Mouse (Mus musculus) frontal cortex, adult 2 months (tissue): Measurements from ENCODE around the gene Txnip. TPM values are rescaled to one million over a fixed set of nuclear protein-coding genes. Genes with fewer than 3 reads are reported as not detected.

Experiments used
- DNase-seq, 2 experiments: peaks; one replicate each; pipeline ENCODE4 v3.0.0; 2022; ENCODE audit warnings: low spot score in 1 of 2; ENCODE audit errors: extremely low spot score in 1 of 2
- polyA plus RNA-seq: library from polyadenylated mRNA; depleted of rRNA; stranded (reverse); fragments of >200 nt; gene quantifications from 2 replicates; pipeline ENCODE4 v1.2.3, GENCODE M21; 2012

Txnip gene
- polyA plus RNA-seq, 1 experiment, result 27.7 TPM

DNA sequence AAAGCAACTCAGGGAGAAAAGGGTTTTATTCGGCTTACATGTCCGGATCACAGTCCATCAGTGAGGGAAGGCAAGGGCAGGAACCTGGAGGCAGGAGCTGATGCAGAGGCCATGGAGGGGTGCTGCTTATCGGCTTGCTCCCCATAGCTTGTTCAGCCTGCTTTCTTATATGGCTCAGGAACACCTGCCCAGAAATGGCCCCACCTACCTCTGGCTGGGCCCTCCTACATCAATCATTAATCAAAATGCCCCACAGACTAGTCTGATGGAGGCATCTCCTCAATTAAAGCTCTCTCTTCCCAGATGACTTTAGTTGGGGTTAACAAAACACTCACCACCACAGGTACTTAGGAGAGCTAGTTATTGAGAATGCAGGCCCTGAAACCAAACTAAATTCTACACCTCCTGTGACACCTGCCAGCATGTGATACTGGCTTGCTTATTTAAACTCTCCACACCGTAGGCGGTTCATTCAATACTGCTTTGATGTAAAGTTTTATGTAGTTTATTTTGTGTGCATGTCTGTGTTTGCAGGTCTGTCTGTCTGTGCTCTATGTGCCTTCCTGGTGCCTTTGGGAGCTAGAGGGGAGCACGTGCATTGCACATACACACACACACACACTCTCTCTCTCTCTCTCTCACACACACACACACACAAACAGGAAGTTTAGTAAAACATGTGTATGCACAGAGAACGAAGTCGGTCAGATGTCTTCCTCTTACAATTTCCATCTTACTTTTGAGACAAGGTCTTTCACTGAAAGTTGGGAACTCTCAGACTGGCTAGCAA is 9.1 kb downstream of the Txnip start:
- DNase-seq, result no peak

DNA sequence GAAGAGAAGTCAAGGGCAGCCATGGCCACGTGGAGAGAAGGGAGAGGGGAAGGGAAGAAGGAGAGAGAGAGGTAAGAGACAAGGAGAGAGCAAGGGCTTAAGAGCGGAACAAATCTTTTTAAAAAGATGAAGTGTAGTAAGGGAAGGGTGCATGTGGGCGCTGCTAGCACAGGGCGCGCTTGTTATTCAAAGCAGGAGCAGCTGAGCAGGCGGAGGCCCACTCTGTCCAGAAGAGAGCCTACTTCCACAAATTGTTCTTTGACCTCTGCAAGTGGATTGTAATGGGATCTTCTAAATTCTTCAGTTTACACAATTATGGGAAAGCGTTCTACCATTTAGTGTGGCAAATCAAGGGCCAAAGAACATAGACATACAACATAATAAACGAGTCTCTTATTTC is 10.8 kb downstream of the Txnip start:
- DNase-seq, result no peak

DNA sequence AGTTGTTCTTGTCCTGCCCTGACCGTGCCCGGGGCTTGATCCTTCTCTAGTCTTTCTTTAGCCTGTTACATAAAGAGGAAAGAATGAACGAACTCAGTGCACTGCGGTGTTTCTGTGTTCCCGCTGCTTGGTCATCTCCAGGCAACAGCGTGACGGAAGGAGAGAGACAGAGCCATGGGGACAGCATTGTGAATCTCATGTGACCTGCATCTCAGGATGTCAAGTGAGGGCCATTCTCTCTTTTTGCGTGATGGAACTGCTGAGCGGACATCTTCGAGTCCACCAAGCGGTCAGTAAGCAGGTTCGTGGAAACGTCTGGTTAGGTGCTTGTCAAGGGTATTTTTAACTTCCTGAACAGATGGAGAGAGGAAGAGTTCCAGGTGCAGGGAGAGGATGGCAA is 11.7 kb downstream of the Txnip start:
- no peak for DNase-seq

DNA sequence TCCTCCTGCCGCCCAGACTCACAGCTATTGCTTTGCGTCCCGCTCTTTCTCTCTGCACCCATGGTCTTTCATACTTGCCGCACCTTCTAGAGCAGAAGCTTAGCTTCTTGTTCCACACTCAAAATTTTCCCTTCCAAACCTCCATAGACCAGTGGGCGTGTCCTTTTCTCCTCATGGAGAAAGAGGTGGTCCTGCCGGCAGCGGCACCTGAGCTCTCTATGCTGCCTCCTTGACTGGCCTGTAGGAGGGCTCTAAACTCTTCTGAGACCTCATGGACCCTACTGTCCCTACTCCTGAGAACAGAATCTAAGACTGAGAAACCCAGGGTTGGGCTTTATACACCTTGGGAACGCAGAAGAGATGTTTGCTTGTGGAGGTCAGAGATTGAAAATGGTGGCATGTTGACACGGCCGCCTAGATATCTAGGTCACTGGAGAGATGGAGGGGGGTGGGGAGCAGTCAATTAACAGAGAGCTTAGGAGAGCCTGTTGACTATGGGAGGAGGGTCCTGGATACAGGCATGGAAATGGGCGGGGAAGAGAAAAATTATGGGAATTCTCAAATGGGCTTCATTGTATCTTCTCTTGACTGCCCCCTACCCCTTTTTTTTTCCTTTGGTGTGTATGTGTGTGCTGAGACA is 12.3 kb downstream of the Txnip start:
- DNase-seq, result no peak

DNA sequence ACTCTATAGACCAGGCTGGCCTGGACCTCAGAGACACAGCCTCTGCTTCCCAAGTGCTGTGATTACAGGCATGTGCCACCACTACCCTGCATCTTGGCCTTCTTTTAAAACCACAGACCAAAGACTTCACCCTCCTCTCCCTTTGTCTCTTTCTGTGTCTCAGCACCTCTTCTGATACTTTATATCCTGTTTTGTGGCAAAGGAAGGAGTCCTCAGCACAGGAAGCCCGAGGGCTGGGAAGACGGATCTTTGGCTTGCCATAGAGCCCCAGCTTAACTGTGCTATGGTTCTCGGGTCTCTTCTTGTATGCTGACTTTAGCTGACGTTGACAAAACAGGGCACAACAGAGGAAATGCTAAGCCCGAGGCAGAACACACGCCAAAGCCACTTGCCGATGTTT is 12.9 kb downstream of the Txnip start:
- DNase-seq, result no peak

DNA sequence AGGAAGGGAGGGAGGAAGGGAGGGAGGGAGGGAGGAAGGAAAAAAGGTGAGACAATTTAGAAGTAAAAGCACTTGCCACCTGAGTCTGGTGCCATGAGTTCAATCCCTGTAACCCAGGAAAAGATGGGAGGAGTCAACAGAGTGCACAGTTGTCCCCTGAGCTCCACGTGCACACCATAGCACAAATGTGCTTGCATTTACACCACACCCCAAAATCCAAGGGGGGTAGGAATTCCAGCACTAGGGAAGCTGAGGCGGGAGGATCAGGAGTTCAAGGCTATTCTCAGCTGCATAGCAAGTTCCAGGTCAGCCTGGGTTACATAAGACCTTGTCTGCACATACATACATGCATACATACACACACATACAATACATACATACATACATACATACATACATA is 13.6 kb downstream of the Txnip start:
- no peak for DNase-seq

GRCm38 (mm10) chr3:96571896-96572698 is 14.3 kb downstream of the Txnip start:
- no peak for DNase-seq

DNA sequence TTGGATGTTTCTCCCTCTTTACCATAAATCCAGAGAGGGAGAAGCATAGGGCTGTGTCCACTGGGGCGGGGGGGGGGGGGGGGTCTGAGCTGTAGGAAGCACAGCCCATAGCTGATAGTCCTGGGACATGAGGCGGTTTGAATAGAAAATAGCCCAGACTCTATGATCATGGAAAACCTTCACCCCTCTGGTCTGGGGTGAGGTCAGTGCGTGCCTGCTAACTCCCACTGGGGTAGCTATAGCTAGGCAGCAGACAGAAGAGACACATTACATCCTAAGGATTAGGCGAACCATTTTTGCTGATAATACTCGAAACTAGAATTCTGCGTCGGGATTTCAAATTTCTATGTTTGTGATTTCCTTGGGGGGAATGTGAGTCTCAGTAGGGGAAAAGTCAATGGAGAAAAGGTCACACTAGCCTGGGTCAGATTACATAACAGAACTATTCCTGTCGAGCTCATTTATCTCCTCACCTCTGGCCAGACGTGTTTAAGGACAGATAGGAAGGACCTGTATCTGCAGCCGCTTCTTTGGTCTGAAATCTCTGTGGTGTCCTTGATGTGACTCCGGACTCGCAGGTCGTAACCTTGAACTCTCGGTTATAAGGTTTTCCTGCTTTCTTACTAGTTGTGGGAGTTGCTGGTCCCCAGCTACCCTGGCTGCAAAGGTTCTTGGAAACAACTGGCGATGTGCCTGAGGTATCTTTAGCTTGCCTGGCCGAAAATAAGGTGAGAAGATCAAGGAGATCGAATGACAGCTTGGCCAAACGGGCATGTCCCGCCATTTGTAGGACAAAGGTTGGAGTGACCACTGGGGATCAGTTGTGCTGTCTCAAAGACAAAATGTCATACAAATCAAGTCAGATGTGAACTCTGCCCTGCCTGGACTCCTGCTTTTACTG is 16.1 kb downstream of the Txnip start:
- DNase-seq, result no peak

- DNase-seq, result no peak
These were observed 17.7 kb downstream of the Txnip start for GRCm38 (mm10) chr3:96575272-96575984.

DNA sequence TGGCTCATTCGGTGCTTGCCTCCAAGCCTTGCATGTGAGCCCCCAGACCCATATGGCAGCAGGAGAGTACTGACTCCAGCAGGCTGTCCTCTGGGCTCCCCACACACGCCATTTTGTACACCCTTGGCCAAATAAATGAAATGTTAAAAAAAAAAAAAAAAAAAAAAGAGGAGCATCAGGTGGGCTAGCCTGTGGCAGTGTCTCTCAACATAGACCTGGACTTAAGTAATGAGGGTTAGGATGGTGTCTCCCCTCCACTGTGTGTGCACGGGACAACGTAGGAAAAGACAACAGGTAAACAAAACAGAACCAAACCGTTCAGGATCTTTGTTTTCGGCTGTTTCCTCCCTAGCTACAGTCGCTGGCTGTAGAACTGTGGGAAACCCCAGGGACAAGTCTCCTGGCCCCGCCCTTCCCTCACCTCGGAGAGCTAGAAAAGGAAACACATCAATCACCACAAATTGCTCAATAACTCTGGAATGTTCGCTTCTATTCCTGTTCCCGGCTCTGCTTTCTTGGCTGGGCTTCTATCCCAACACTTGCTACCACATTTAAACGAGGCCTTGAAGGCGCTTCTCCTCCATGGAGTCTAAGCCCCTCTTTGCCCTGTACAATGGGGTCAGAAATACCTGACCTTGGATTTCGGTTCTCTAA is 18.4 kb downstream of the Txnip start:
- DNase-seq, result no peak

DNA sequence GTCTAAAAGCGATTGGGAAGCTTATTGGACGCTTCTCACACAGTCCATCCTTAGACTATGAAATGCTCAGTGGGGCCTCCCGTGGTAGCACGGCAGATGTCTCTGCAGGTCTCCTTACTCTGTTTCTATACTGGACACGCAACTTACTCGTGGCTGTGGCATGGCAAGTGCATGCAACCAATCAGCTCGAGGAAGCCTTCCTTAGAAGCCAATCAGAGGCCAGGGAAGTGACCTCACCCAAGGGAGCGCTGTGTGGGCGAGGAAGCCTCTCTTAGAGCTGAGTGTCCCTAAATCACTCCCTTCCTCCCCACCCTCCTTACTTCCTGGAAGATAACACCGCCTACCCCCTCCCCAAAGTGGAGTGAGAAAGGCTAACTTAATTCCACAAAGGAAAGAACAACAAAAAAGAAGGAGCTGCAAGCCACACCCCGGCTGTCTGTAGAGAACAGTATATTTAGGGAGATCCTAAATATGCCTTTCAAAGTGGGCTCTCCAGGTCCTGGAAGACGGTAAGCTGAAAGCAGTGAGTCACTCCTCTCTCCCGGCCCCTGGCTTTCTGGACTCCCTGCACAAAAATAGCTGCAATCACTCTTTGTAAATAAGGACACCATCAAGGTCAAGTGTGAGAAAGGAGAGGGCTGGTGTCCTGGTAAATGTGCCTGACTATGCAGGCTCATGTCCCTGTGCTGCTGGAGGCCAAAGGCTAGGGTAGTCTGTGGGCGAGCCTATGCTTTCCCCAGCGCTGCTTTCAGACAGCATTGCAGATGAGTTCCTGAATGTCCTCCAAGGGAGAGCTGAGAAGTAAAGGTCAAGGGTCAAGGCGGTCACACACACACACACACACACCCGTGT is 19.2 kb downstream of the Txnip start, which contains the start of gene Gm16253:
Gene Gm16253, plus strand, starts transcription at position 295 of the 852 bp plus-strand sequence.
- DNase-seq, result peak; percentile 93 to 94

GRCm38 (mm10) chr3:96577566-96577965 is 19.8 kb downstream of the Txnip start:
- no peak for DNase-seq

GRCm38 (mm10) chr3:96578561-96579238 is 20.9 kb downstream of the Txnip start:
- DNase-seq, result no peak

DNA sequence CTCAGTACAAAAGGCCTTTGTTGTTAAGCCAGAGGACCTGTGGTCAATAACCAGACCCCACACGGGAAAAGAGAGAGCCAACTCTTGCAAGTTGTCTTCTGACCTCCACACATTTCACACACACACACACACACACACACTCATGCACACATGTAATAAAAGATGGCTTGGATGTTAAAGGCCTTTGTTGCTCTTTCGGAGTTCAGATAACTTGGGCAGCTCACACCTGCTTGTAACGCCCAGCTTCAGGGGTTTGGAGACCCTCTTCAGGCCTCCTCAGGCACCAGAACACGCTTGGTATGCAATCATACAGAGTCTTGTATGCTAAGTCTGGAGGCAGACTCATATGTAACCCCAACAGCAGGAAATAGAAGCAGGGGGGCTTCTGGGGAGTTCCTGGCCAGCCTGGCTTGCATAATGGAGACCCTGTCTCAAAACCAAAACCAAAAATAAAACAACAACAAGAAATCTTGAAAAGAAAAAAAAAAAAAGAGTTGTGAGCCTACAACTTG is 21.5 kb downstream of the Txnip start:
- DNase-seq, result no peak

DNA sequence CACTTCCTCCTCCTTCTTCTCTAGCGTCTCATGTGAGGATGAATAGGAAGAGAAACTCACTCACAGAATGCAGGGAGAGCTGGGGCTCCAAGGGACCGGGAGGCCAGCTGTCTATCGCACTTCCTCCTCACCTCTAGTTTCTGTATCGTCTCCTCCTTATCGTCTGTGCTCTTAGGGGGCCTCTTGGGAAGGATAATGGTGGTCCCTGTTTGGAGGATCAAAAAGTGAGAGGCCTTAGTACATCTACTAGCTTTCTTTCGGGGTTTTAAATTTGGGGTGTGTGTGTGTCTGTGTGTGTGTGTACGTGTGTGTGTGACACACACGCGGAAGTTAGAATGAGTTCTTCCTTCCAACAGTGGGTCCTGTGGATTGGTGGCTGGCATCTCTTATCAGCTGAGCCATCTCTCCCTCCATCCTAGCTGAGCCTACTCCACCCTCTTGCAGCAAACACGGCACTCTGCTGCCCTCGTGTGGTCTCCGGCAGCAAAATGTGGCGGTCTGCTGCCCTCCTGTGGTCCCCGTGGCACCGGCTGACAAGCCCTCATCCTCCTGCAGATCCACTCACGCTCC is 22.2 kb downstream of the Txnip start:
- DNase-seq, result peak; percentile 85 to 95

- DNase-seq, result no peak
These were observed 23.4 kb downstream of the Txnip start for GRCm38 (mm10) chr3:96581141-96581540.
